Mouse (Mus musculus) ES-Bruce4 (cell line): Measurements from ENCODE around the gene Rgs3.

Source experiments
- CTCF ChIP-seq: IDR thresholded peaks from one replicate; pipeline ENCODE4 v1.8.1; 2011; ENCODE audit warnings: low read depth, low read length
- EP300 ChIP-seq: IDR thresholded peaks from 2 replicates; pipeline ENCODE4 v1.6.1; 2011; ENCODE audit warnings: low read depth, low read length; ENCODE audit not compliant: insufficient read depth
- POLR2A ChIP-seq: IDR thresholded peaks from one replicate; pipeline ENCODE4 v1.8.1; 2011; ENCODE audit warnings: low read length; ENCODE audit not compliant: insufficient read depth

- no peak for TF ChIP-seq EP300
- TF ChIP-seq POLR2A = no peak
- TF ChIP-seq CTCF = no peak
Observed at GRCm38 (mm10) chr4:62561630-62562001, 2.0 kb downstream of the Rgs3 start.
